Mouse (Mus musculus) ZHBTc4 (cell line): ENCODE data around the gene Pcdh18.

Source experiments
- DNase-seq: peaks from one replicate; pipeline ENCODE4 v3.0.0-alpha.2; 2011; ENCODE audit warnings: low read depth, low spot score

Gene Pcdh18

DNA sequence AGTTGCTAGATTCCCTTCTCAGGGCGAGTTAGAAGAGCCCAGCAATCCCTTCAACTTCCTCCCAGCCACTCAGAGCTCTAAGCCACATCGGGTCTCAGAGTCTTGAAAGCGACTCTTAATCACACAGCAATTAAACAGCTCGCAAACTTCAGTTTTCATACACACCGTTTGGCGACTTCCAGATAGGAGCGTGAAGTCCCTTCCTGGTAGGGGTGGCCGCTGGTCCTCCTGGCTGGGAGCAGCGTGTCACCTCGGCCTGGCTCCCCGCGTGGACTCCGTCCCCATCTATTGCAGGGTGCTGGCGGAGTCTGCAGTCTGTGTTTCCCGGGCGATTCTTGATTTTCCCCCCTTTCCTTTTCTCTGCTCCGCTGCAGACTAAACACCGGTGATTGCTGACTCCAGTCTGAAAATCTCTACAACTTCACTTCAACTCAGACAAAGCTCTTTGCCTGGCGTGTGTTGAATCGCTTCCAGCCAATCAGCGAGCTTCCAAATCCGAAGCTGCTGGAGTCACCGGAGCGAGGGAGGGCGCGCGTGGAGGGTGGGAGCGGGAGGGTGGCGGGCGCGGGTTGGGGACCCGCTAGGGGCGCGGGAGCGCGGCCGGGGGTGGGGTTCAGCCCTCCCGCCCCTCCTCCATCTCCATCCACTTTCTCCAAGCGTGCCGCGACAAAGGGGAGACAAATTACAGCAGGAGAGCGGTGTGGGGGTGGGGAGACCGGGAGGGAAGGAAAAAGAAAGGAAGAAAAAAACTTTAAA is at the start of gene Pcdh18:
Pcdh18 (minus strand) TSS at position 456 of the 756 bp plus-strand sequence.
- DNase-seq: peak; percentile 75

DNA sequence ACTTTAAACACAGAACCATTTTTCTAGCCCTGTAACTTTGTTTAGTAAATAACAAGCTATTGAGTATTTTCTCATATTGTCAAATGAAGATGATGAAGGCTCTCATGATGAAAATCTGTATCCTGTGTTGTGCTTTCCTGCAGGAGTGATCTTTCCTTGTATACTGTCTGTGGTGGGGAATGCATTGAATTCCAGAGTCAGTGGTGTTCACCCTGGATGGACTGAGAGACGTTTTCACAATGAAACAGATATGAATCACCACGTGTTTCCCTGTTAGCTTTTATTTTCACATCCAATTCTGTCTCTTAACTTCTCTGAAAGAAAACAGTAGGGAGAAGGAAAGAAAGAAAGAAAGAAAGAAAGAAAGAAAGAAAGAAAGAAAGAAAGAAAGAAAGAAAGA is 49.7 kb upstream of the Pcdh18 start:
- no peak for DNase-seq

DNA sequence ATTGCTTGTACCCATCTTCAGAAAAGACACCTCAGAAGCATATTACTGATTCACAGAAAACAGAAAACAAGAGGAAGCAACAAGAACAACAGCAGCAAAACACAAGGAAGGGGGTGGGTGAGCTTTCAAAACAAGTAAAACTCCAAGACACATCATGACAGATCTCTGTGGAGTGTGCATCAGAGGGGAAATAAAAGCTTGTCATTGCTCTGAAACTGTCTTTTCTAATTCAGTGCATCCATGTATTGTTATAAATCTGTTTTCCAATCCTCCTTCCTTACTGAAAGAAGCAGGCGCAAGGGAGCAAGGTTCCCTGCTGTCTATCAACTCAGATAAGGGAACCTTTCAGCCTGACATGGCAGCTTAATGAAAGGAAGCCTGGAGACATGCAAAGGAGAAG is 48.4 kb upstream of the Pcdh18 start:
- DNase-seq: no peak

GRCm38 (mm10) chr3:49788296-49788695 is 31.2 kb upstream of the Pcdh18 start:
- no peak for DNase-seq

GRCm38 (mm10) chr3:49787719-49788118 is 30.6 kb upstream of the Pcdh18 start:
- no peak for DNase-seq

GRCm38 (mm10) chr3:49768992-49769738 is 12.0 kb upstream of the Pcdh18 start:
- peak; percentile 27 for DNase-seq

- DNase-seq: no peak
Measured at GRCm38 (mm10) chr3:49762711-49763110, 5.6 kb upstream of the Pcdh18 start.

DNA sequence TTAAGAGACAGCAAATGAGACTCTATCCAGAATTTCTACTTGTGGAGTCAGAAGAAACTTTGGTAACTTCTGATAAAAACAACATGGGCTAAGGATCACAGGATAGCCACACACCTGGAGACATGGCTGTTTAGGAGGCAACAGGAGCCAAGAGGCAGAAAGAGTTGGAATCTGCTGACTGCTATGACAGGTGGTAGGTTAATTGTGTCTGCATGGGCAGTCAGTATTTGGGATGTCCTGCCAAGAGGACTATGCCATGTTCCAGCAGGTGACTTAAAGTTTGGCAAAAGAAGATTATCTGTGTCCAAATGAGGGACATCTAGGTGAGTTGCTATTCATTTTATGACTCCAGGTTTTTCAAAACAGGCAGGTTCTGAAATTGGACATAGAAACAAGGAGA is 4.8 kb upstream of the Pcdh18 start:
- no peak for DNase-seq

GRCm38 (mm10) chr3:49757626-49758019 is 498 bp upstream of the Pcdh18 start:
- DNase-seq: no peak

DNA sequence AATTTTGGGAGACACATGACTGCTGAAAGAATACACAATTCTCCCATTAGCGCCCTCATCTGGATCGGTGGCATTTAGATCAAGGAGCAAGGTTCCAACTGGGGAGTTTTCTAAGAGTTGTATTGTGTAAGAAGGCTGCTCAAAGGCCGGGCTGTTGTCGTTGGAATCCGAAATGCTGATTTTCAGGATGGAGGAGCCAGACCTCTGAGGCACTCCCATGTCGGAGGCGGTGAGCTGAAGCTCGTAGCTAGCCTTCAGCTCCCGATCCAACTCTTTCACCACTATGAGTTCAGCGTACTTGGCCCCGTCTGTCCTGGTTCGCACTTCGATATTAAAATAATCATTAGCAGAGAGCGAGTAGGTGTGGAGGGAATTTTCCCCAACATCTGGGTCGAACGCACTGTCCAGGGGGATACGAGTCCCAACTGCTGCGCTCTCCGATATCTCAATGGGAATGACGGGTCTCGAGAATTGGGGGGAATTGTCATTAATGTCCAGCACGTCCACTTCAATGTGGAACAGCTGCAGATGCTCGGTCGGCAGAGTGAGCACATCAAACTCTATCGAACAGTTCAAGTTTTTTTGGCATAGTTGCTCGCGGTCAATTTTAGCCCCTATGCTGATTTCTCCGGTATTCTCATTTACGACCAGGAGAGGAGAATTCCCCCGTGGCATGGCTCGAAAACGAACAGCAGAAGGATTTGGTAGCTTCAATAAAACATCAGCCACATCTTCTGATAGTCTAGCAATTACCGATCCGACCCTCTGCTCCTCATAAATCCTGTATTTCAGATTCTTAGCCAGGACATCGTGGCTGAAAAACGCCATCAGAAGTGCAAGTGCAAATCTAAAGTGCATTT is 909 bp downstream of the Pcdh18 start:
- peak; percentile 12 for DNase-seq

- DNase-seq: no peak
Measured at GRCm38 (mm10) chr3:49752766-49753165, 4.4 kb downstream of the Pcdh18 start.

- DNase-seq: no peak
Measured at GRCm38 (mm10) chr3:49749491-49750284, 7.4 kb downstream of the Pcdh18 start.

DNA sequence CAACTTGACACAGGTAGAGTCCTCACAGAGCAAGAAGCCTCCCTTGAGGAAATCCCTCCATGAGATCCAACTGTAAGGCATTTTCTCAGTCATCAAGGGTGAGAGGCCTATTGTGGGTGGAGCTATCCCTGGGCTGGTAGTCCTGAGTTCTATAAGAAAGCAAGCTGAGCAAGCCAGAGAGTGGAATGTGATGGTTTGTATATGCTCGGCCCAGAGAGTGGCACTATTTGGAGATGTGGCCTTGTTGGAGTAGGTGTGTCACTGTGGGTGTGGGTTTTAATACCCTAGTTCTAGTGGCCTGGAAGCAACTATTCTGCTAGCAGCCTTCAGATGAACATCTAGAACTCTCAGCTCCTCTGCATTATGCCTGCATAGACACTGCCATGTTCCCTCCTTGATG is 9.1 kb downstream of the Pcdh18 start:
- DNase-seq: no peak

DNA sequence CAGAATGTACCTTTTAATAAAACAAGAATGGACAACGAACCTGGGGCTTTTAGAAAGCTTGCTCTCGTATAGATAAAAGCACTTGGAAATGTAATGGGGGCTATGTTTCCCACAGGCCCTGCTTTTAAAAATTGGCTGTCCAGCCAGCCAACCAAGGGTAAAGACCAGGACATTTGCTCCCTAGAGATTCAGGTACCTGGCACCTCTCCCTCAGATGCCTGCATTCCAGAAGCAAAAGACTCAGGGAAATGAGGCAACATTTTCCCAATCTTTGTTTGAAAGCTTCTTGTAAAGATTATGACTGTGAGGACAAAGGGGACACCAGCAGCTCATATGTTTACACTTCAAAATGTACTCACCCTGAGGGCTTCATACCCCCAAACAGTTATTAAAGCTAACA is 18.1 kb downstream of the Pcdh18 start:
- no peak for DNase-seq

- no peak for DNase-seq
Measured at GRCm38 (mm10) chr3:49738531-49738930, 18.6 kb downstream of the Pcdh18 start.

DNA sequence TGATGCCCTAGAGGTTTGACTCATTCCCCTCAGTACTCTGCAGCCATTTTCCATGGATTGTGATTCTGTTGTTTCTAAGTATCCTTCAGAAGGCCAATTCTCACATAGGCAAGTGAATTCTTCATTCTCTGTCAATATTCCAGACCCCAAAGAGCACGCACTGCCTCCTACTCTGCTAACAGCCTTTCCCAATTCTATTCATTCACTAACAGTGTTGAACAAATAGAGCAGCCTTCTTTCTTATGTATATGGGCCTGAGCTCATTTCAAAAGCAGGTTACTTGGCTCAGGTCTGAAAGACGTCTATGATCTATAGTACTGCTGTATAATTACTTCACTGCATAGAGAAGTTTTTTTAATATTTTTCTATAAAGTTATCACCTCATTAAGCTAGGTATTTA is 50.6 kb downstream of the Pcdh18 start:
- no peak for DNase-seq

DNA sequence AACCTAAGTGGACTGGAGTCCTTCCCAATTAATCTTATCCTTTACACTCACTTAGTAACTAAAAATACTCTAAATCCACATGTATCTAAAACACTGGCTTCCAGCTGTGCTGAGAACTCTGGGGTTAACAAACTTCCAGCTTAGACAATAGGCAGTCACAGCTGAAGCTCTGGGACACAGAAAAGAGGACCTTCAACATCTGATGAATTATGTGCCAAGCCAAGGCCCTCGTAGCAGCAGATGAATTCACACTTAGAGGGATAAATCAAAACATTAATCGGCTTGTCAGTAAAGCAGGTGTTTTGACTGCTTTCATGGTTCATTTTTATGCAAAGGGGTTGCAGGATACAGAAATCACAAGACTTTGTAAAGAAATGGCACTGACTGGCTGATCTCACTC is 57.2 kb downstream of the Pcdh18 start:
- DNase-seq: no peak
